Mouse (Mus musculus): ENCODE data around the gene Atp6ap1l. TPM values are rescaled to one million over a fixed set of nuclear protein-coding genes. Genes with fewer than 3 reads are reported as not detected.

Atp6ap1l gene
- total and polyA plus RNA-seq, 3 experiments, result not detected

- Histone ChIP-seq H3K27me3 (ENCODE audit: insufficient read depth, low read length) (peaks cover 19% of the 10 kb centered on the region), H3K36me3 (replicated peaks) (no peaks in the 10 kb centered on the region), H3K4me3 (ENCODE audit: low read depth, low read length) (no peak overlapping the region), H3K4me1 (ENCODE audit: insufficient read depth, low read depth, low read length) (peaks cover 1% of the 10 kb centered on the region; the same call in 1 of the 2 replicates), H3K9me3 (replicated peaks) (no peaks in the 10 kb centered on the region)
- TF ChIP-seq CTCF (IDR thresholded peaks at IDR 0.05; ENCODE audit: low read depth, low read length) (no peak), TAL1 (conservative IDR thresholded peaks at IDR 0.05; ENCODE audit: low read depth, low read length) (no peak), GATA1 (IDR thresholded peaks at IDR 0.05; ENCODE audit: borderline replicate concordance, low read length) (no peak), GATA2 (IDR thresholded peaks at IDR 0.05; ENCODE audit: borderline replicate concordance, low read depth, low read length) (no peak), POLR2AphosphoS5 (IDR thresholded peaks at IDR 0.05; ENCODE audit: insufficient replicate concordance, low read depth, low read length) (no peak)
- DNase-seq (ENCODE audit: low spot score), result no peak
- no peak for ATAC-seq (ENCODE audit: extremely low read depth, insufficient number of reproducible peaks, low FRiP score, poor library complexity, severe bottlenecking)
These were observed 9.6 kb upstream of the Atp6ap1l start for GRCm38 (mm10) chr13:90914721-90915120.

- Histone ChIP-seq H3K27me3 (ENCODE audit: insufficient read depth, low read length) (peaks cover 19% of the 10 kb centered on the region), H3K9me3 (replicated peaks) (no peaks in the 10 kb centered on the region), H3K4me3 (ENCODE audit: low read depth, low read length) (no peak overlapping the region), H3K4me1 (ENCODE audit: insufficient read depth, low read depth, low read length) (no peaks in the 10 kb centered on the region; the same call in 1 of the 2 replicates), H3K36me3 (replicated peaks) (no peaks in the 10 kb centered on the region)
- ATAC-seq (ENCODE audit: extremely low read depth, insufficient number of reproducible peaks, low FRiP score, poor library complexity, severe bottlenecking) (no peak), DNase-seq (ENCODE audit: low spot score) (no peak)
- TF ChIP-seq CTCF (IDR thresholded peaks at IDR 0.05; ENCODE audit: low read depth, low read length) (no peak), POLR2AphosphoS5 (IDR thresholded peaks at IDR 0.05; ENCODE audit: insufficient replicate concordance, low read depth, low read length) (no peak), GATA2 (IDR thresholded peaks at IDR 0.05; ENCODE audit: borderline replicate concordance, low read depth, low read length) (no peak), GATA1 (IDR thresholded peaks at IDR 0.05; ENCODE audit: borderline replicate concordance, low read length) (no peak), TAL1 (conservative IDR thresholded peaks at IDR 0.05; ENCODE audit: low read depth, low read length) (no peak)
These were observed 8.6 kb upstream of the Atp6ap1l start for GRCm38 (mm10) chr13:90913675-90914192.

- DNase-seq (ENCODE audit: low spot score), result no peak
- Histone ChIP-seq H3K4me3 (ENCODE audit: low read depth, low read length) (no peak overlapping the region), H3K27me3 (ENCODE audit: insufficient read depth, low read length) (peaks cover 19% of the 10 kb centered on the region), H3K9me3 (replicated peaks) (no peaks in the 10 kb centered on the region), H3K4me1 (ENCODE audit: insufficient read depth, low read depth, low read length) (no peaks in the 10 kb centered on the region; the same call in 1 of the 2 replicates), H3K36me3 (replicated peaks) (no peaks in the 10 kb centered on the region)
- TF ChIP-seq TAL1 (conservative IDR thresholded peaks at IDR 0.05; ENCODE audit: low read depth, low read length) (no peak), POLR2AphosphoS5 (IDR thresholded peaks at IDR 0.05; ENCODE audit: insufficient replicate concordance, low read depth, low read length) (no peak), CTCF (IDR thresholded peaks at IDR 0.05; ENCODE audit: low read depth, low read length) (no peak), GATA2 (IDR thresholded peaks at IDR 0.05; ENCODE audit: borderline replicate concordance, low read depth, low read length) (no peak), GATA1 (IDR thresholded peaks at IDR 0.05; ENCODE audit: borderline replicate concordance, low read length) (no peak)
- no peak for ATAC-seq (ENCODE audit: extremely low read depth, insufficient number of reproducible peaks, low FRiP score, poor library complexity, severe bottlenecking)
These were observed 7.9 kb upstream of the Atp6ap1l start for GRCm38 (mm10) chr13:90912760-90913674.

GRCm38 (mm10) chr13:90907376-90907775 is 2.2 kb upstream of the Atp6ap1l start:
- Histone ChIP-seq H3K27me3 (ENCODE audit: insufficient read depth, low read length) (peaks cover 41% of the 10 kb centered on the region), H3K4me1 (ENCODE audit: insufficient read depth, low read depth, low read length) (no peaks in the 10 kb centered on the region; the same call in 1 of the 2 replicates), H3K36me3 (replicated peaks) (no peaks in the 10 kb centered on the region), H3K4me3 (ENCODE audit: low read depth, low read length) (no peak overlapping the region), H3K9me3 (replicated peaks) (no peaks in the 10 kb centered on the region)
- TF ChIP-seq TAL1 (conservative IDR thresholded peaks at IDR 0.05; ENCODE audit: low read depth, low read length), result no peak
- no peak for TF ChIP-seq GATA1 (IDR thresholded peaks at IDR 0.05; ENCODE audit: borderline replicate concordance, low read length)
- TF ChIP-seq POLR2AphosphoS5 (IDR thresholded peaks at IDR 0.05; ENCODE audit: insufficient replicate concordance, low read depth, low read length), result no peak
- ATAC-seq (ENCODE audit: extremely low read depth, insufficient number of reproducible peaks, low FRiP score, poor library complexity, severe bottlenecking), result no peak
- no peak for DNase-seq (ENCODE audit: low spot score)

- Histone ChIP-seq H3K4me1 (ENCODE audit: insufficient read depth, low read depth, low read length) (no peaks in the 10 kb centered on the region), H3K36me3 (replicated peaks) (no peaks in the 10 kb centered on the region), H3K9me3 (replicated peaks) (no peaks in the 10 kb centered on the region), H3K27me3 (ENCODE audit: insufficient read depth, low read length) (peaks cover 7% of the 10 kb centered on the region), H3K4me3 (ENCODE audit: low read depth, low read length) (no peak overlapping the region)
- TF ChIP-seq GATA1 (IDR thresholded peaks at IDR 0.05; ENCODE audit: borderline replicate concordance, low read length), result no peak
- no peak for ATAC-seq (ENCODE audit: extremely low read depth, insufficient number of reproducible peaks, low FRiP score, poor library complexity, severe bottlenecking)
- DNase-seq (ENCODE audit: low spot score), result no peak
These were observed 8.3 kb downstream of the Atp6ap1l start for GRCm38 (mm10) chr13:90896821-90897220.

- no peaks in the 10 kb centered on the region for H3K36me3 ChIP-seq (replicated peaks)
- H3K9me3 ChIP-seq (replicated peaks), result no peaks in the 10 kb centered on the region
- no peaks in the 10 kb centered on the region for H3K4me1 ChIP-seq (ENCODE audit: insufficient read depth, low read depth, low read length)
- TF ChIP-seq GATA1 (IDR thresholded peaks at IDR 0.05; ENCODE audit: borderline replicate concordance, low read length) (no peak), CTCF (IDR thresholded peaks at IDR 0.05; ENCODE audit: low read depth, low read length) (no peak), TAL1 (conservative IDR thresholded peaks at IDR 0.05; ENCODE audit: low read depth, low read length) (no peak), POLR2AphosphoS5 (IDR thresholded peaks at IDR 0.05; ENCODE audit: insufficient replicate concordance, low read depth, low read length) (no peak), GATA2 (IDR thresholded peaks at IDR 0.05; ENCODE audit: borderline replicate concordance, low read depth, low read length) (no peak)
- peaks cover 7% of the 10 kb centered on the region for H3K27me3 ChIP-seq (ENCODE audit: insufficient read depth, low read length)
- no peak for ATAC-seq (ENCODE audit: extremely low read depth, insufficient number of reproducible peaks, low FRiP score, poor library complexity, severe bottlenecking)
- no peak overlapping the region for H3K4me3 ChIP-seq (ENCODE audit: low read depth, low read length)
- no peak for DNase-seq (ENCODE audit: low spot score)
These were observed 9.1 kb downstream of the Atp6ap1l start for GRCm38 (mm10) chr13:90896098-90896497.
